Mouse (Mus musculus) E14TG2a.4 (cell line): Measurements from ENCODE around the gene Foxj3.
A peak's percentile ranks its signal among the peaks of the same experiment; 100 is the strongest.

Experiments used
- CTCF ChIP-seq: conservative IDR thresholded peaks from 2 replicates; pipeline ENCODE4 v1.5.1; 2014; ENCODE audit warnings: low read length
- NANOG ChIP-seq: IDR thresholded peaks from 2 replicates; pipeline ENCODE4 v1.6.1; 2014; ENCODE audit warnings: borderline replicate concordance, low read length, mixed read lengths

- TF ChIP-seq CTCF (peak; percentile 55), NANOG (no peak)
Observed at GRCm38 (mm10) chr4:119588037-119588436, 51.2 kb downstream of the Foxj3 start.
